Mouse (Mus musculus) midbrain, postnatal 0 days (tissue): ENCODE results near the gene Antxrl. TPM values are rescaled to one million over a fixed set of nuclear protein-coding genes. Genes with fewer than 3 reads are reported as not detected.

Experiments
- ATAC-seq: fragments of 200-750 bp; cut with Nextera tagmentation; 2 replicates; pipeline ENCODE4 v1.8.0; 2017; ENCODE audit warnings: moderate number of reproducible peaks, mild to moderate bottlenecking, moderate TSS enrichment, moderate library complexity; ENCODE audit not compliant: low FRiP score
- DNase-seq: peaks from one replicate; pipeline ENCODE4 v3.0.0-alpha.2; 2015; ENCODE audit warnings: low spot score
- H3K27ac ChIP-seq: fragments of 300-500 bp; sonication (generic); 2 replicates; pipeline ENCODE4 v1.5.1; 2014; ENCODE audit warnings: low read depth, mild to moderate bottlenecking, low read length, mixed read lengths
- H3K27me3 ChIP-seq: fragments of 300-500 bp; sonication (generic); 2 replicates; pipeline ENCODE4 v1.6.1; 2014; ENCODE audit warnings: low read length, control low read depth, mixed read lengths; ENCODE audit not compliant: insufficient read depth
- H3K36me3 ChIP-seq: fragments of 300-500 bp; sonication (generic); 2 replicates; pipeline ENCODE4 v1.6.1; 2014; ENCODE audit warnings: low read length, control low read depth, mixed read lengths; ENCODE audit not compliant: insufficient read depth
- H3K4me1 ChIP-seq: fragments of 300-500 bp; sonication (generic); 2 replicates; pipeline ENCODE4 v1.6.1; 2014; ENCODE audit warnings: mild to moderate bottlenecking, control low read depth, antibody characterized with exemption, low read length, mixed read lengths; ENCODE audit not compliant: insufficient read depth
- H3K4me2 ChIP-seq: fragments of 300-500 bp; sonication (generic); 2 replicates; pipeline ENCODE4 v1.6.1; 2014; ENCODE audit warnings: low read depth, mild to moderate bottlenecking, low read length, mixed read lengths; ENCODE audit not compliant: poor library complexity, severe bottlenecking
- H3K4me3 ChIP-seq: fragments of 300-500 bp; sonication (generic); 2 replicates; pipeline ENCODE4 v1.5.1; 2014; ENCODE audit warnings: low read depth, mild to moderate bottlenecking, low read length, moderate library complexity
- H3K9ac ChIP-seq: fragments of 300-500 bp; sonication (generic); replicated peaks from 2 replicates; pipeline ENCODE4 v1.6.1; 2014; ENCODE audit warnings: mild to moderate bottlenecking, low read length, moderate library complexity, mixed read lengths; ENCODE audit not compliant: poor library complexity, severe bottlenecking
- H3K9me3 ChIP-seq: fragments of 300-500 bp; sonication (generic); 2 replicates; pipeline ENCODE4 v1.6.1; 2016; ENCODE audit warnings: low read length, control low read depth
- CTCF ChIP-seq: IDR thresholded peaks from 2 replicates; pipeline ENCODE4 v1.5.1; 2016; ENCODE audit warnings: antibody characterized with exemption, mild to moderate bottlenecking
- WGBS: fragments of 180-500 bp; shearing (Covaris S2); extraction: QIAGEN DNeasy Blood & Tissue Kit; methylation state at CpG from one replicate; pipeline ENCODE4 v1.1.7; 2014; 5-methylcytosine and 5-hydroxymethylcytosine counted together
- polyA plus RNA-seq: library from polyadenylated mRNA; unstranded; fragments of >200 nt; fragmentation: Nextera tagmentation; extraction: Ambion mirVana; gene quantifications from 2 replicates; pipeline ENCODE4 v1.2.1, GENCODE M21; 2015
- total RNA-seq: library from RNA; depleted of rRNA; stranded (reverse); fragments of >200 nt; gene quantifications from 2 replicates; pipeline ENCODE4 v1.2.3, GENCODE M21; 2014

Gene Antxrl
- total and polyA plus RNA-seq, 2 experiments from 2014 or later = not detected

GRCm38 (mm10) chr14:34041241-34041640, 11.3 kb upstream of the Antxrl start:
- WGBS = 78% methylated on average over 4 of the region's 4 CpGs
- ATAC-seq (no peak), DNase-seq (no peak)
- no peaks in the 10 kb centered on the region for H3K36me3 ChIP-seq
- no peak overlapping the region for H3K9ac ChIP-seq
- no peak overlapping the region for H3K4me2 ChIP-seq
- no peak overlapping the region for H3K27ac ChIP-seq
- no peaks in the 10 kb centered on the region for H3K9me3 ChIP-seq
- TF ChIP-seq CTCF = no peak
- no peaks in the 10 kb centered on the region for H3K27me3 ChIP-seq
- H3K4me3 ChIP-seq = no peak overlapping the region
- no peaks in the 10 kb centered on the region for H3K4me1 ChIP-seq

DNA sequence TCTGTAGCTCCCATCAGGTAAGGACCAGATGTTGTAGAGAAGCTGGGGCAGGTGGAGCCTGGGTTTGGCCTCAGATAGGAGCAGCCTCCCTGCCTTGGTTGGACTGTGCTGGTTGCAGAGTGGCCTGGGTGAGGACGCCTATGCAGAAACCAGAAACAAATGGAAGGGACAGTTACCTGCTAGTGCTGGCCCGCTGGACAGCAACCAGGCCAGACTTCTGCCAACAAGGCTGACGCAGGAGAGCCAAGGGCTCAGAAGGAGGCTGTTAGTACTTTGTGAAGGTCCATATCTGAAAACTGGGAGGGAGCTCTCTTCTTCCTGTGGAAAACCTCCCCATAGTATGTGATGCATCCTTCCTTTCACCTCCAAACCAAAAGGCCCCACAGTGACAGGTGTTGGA, 9.2 kb upstream of the Antxrl start:
- H3K4me1 ChIP-seq = no peaks in the 10 kb centered on the region
- H3K4me2 ChIP-seq = no peak overlapping the region
- no peak for TF ChIP-seq CTCF
- H3K27ac ChIP-seq = no peak overlapping the region
- no peaks in the 10 kb centered on the region for H3K27me3 ChIP-seq
- H3K36me3 ChIP-seq = no peaks in the 10 kb centered on the region
- no peaks in the 10 kb centered on the region for H3K9me3 ChIP-seq
- H3K4me3 ChIP-seq = no peak overlapping the region
- ATAC-seq (no peak), DNase-seq (no peak)
- no peak overlapping the region for H3K9ac ChIP-seq
- 81% methylated on average over 3 of the region's 3 CpGs for WGBS

DNA sequence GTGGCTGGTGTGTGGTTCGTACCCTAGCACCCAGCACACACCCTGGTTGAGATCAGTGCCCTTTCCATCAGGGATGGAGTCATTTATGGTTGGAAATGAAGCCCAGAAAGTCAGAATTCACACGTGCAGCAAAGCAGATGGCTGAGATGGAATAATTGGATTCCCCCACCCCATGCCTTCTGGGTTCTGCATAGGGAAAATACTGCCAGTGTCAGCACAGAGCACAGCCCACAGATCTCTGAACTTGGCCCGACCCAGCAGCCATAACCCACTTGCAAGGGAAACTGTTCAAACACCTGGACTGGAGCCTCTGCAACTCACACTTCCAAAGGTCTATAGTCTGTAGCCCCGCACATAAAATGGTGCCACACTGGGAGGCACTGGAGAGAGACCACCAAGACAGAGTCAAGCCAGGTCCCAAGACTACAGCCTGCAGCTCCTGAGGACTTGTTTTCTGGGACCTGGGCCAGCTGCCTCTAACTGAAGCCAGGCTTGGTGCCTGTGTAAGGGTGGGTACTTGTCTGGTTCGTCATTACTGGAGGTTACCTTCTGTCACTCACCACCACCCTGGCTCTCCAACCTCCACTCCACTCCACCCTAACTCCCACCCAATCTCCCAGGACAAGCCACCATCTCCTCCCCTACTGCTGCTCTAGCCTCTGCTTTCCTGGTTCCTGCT, 2.3 kb upstream of the Antxrl start:
- H3K9ac ChIP-seq = no peak overlapping the region
- no peaks in the 10 kb centered on the region for H3K4me1 ChIP-seq
- no peak for TF ChIP-seq CTCF
- H3K9me3 ChIP-seq = no peaks in the 10 kb centered on the region
- no peak for DNase-seq
- no peak overlapping the region for H3K27ac ChIP-seq
- 70% methylated on average over 5 of the region's 5 CpGs for WGBS
- H3K4me3 ChIP-seq = no peak overlapping the region
- ATAC-seq = no peak; the same call in 1 of the 2 replicates
- no peaks in the 10 kb centered on the region for H3K36me3 ChIP-seq
- H3K4me2 ChIP-seq = no peak overlapping the region
- H3K27me3 ChIP-seq = no peaks in the 10 kb centered on the region

- Histone ChIP-seq H3K4me2 (no peak overlapping the region), H3K9ac (no peak overlapping the region), H3K27me3 (no peaks in the 10 kb centered on the region), H3K27ac (no peak overlapping the region), H3K4me1 (0 out of 2 replicates have a peak, but pooled peaks cover 2% of the 10 kb centered on the region), H3K4me3 (no peak overlapping the region), H3K9me3 (no peaks in the 10 kb centered on the region), H3K36me3 (no peaks in the 10 kb centered on the region)
- WGBS = 75% methylated on average over 6 of the region's 6 CpGs
- DNase-seq = no peak
- TF ChIP-seq CTCF = peak; percentile 32
- ATAC-seq = no peak
Observed at GRCm38 (mm10) chr14:34071665-34072064, 19.2 kb downstream of the Antxrl start.

DNA sequence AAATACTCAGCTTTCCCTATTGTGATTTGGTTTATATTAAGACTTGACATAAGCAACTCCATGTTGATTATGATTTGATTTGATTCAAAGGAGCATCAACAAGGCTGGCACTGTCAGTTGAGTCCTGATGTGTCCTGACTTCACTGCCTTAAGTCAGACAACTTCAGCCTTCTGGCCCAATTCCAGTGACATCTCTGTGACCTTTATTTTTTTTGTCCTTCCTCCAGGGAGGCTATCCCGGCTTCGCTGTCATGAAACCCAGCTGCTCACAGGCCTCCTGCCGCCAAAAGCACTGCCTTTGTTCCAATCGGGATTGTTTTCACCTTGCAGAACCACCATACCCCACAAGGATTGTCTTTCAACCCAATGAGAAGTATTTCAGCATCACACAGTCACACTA, 22.8 kb downstream of the Antxrl start:
- H3K9me3 ChIP-seq = no peaks in the 10 kb centered on the region
- 0 out of 2 replicates have a peak, but pooled peaks cover 2% of the 10 kb centered on the region for H3K4me1 ChIP-seq
- 38% methylated on average over 4 of the region's 4 CpGs for WGBS
- no peak overlapping the region for H3K27ac ChIP-seq
- no peaks in the 10 kb centered on the region for H3K36me3 ChIP-seq
- no peak overlapping the region for H3K9ac ChIP-seq
- DNase-seq = no peak
- H3K4me2 ChIP-seq = no peak overlapping the region
- no peak overlapping the region for H3K4me3 ChIP-seq
- ATAC-seq = no peak
- no peak for TF ChIP-seq CTCF
- no peaks in the 10 kb centered on the region for H3K27me3 ChIP-seq

DNA sequence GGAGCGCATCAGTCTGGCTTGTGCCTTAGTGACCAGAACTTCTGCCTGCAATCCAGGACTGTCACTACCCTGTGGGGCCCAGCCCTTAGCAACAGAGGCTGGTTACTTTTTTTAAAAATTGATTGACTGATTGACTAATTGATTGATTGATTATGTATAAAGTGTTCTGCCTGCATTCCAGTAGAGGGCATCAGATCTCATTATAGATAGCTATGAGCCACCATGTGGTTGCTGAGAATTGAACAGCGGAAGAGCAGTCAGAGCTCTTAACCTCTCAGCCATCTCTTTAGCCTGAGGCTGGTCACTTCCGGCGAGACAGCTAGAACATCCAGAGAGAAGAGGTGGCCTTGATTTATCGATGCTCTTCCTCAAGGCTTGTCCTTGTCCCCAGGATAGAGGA, 24.7 kb downstream of the Antxrl start:
- Histone ChIP-seq H3K9me3 (no peaks in the 10 kb centered on the region), H3K9ac (no peak overlapping the region), H3K4me2 (no peak overlapping the region), H3K4me3 (no peak overlapping the region), H3K4me1 (0 out of 2 replicates have a peak, but pooled peaks cover 2% of the 10 kb centered on the region), H3K36me3 (no peaks in the 10 kb centered on the region), H3K27me3 (no peaks in the 10 kb centered on the region), H3K27ac (no peak overlapping the region)
- DNase-seq (peak; percentile 12), ATAC-seq (no peak)
- peak; percentile 64 for TF ChIP-seq CTCF
- 66% methylated on average over 5 of the region's 5 CpGs for WGBS
